Mouse (Mus musculus): ENCODE results near the gene Ttc28. TPM values are rescaled to one million over a fixed set of nuclear protein-coding genes. Genes with fewer than 3 reads are reported as not detected.

Ttc28 gene
- polyA plus RNA-seq, 1 experiment from 2014 or later: 5.4 TPM

- Histone ChIP-seq H3K9ac (replicated peaks; ENCODE audit: low read depth) (no peak overlapping the region), H3K4me2 (replicated peaks; ENCODE audit: low read depth, low read length) (no peak overlapping the region), H3K4me3 (ENCODE audit: low read depth, low read length) (no peak overlapping the region), H3K27me3 (replicated peaks; ENCODE audit: insufficient read depth, low read length) (no peaks in the 10 kb centered on the region), H3K4me1 (ENCODE audit: insufficient read depth, low read depth, low read length) (peaks cover 10% of the 10 kb centered on the region; the same call in 1 of the 2 replicates), H3K27ac (ENCODE audit: low read length) (no peak overlapping the region), H3K36me3 (ENCODE audit: insufficient read depth, low read length) (0 out of 2 replicates have a peak, but pooled peaks cover 7% of the 10 kb centered on the region), H3K9me3 (ENCODE audit: low read length) (no peaks in the 10 kb centered on the region)
- WGBS: 62% methylated on average over 24 of the region's 24 CpGs
- TF ChIP-seq EP300 (IDR thresholded peaks at IDR 0.05) (no peak), CTCF (IDR thresholded peaks at IDR 0.05) (no peak)
- DNase-seq (ENCODE audit: low spot score) (no peak), ATAC-seq (no peak)
Observed at GRCm38 (mm10) chr5:111233022-111233709, 353.6 kb downstream of the Ttc28 start.

- ATAC-seq (peak; percentile 39), DNase-seq (ENCODE audit: low spot score) (peak; percentile 45)
- WGBS: 45% methylated on average over 12 of the region's 12 CpGs
- no peak overlapping the region for H3K9ac ChIP-seq (replicated peaks; ENCODE audit: low read depth)
- no peaks in the 10 kb centered on the region for H3K9me3 ChIP-seq (ENCODE audit: low read length)
- H3K4me2 ChIP-seq (replicated peaks; ENCODE audit: low read depth, low read length): no peak overlapping the region
- 0 out of 2 replicates have a peak, but pooled peaks cover 11% of the 10 kb centered on the region for H3K36me3 ChIP-seq (ENCODE audit: insufficient read depth, low read length)
- H3K27me3 ChIP-seq (replicated peaks; ENCODE audit: insufficient read depth, low read length): no peaks in the 10 kb centered on the region
- H3K4me1 ChIP-seq (ENCODE audit: insufficient read depth, low read depth, low read length): no peaks in the 10 kb centered on the region
- H3K4me3 ChIP-seq (ENCODE audit: low read depth, low read length): no peak overlapping the region
- no peak overlapping the region for H3K27ac ChIP-seq (ENCODE audit: low read length)
- TF ChIP-seq CTCF (IDR thresholded peaks at IDR 0.05) (no peak), EP300 (IDR thresholded peaks at IDR 0.05) (no peak)
Observed at GRCm38 (mm10) chr5:111235131-111235530, 355.5 kb downstream of the Ttc28 start.

- 0 out of 2 replicates have a peak, but pooled peaks cover 11% of the 10 kb centered on the region for H3K36me3 ChIP-seq (ENCODE audit: insufficient read depth, low read length)
- no peak overlapping the region for H3K4me2 ChIP-seq (replicated peaks; ENCODE audit: low read depth, low read length)
- no peaks in the 10 kb centered on the region for H3K27me3 ChIP-seq (replicated peaks; ENCODE audit: insufficient read depth, low read length)
- WGBS: 91% methylated on average over 9 of the region's 9 CpGs
- no peaks in the 10 kb centered on the region for H3K4me1 ChIP-seq (ENCODE audit: insufficient read depth, low read depth, low read length)
- no peak for TF ChIP-seq EP300 (IDR thresholded peaks at IDR 0.05)
- no peak overlapping the region for H3K9ac ChIP-seq (replicated peaks; ENCODE audit: low read depth)
- no peaks in the 10 kb centered on the region for H3K9me3 ChIP-seq (ENCODE audit: low read length)
- no peak overlapping the region for H3K27ac ChIP-seq (ENCODE audit: low read length)
- ATAC-seq (no peak), DNase-seq (ENCODE audit: low spot score) (no peak)
- no peak overlapping the region for H3K4me3 ChIP-seq (ENCODE audit: low read depth, low read length)
Observed at GRCm38 (mm10) chr5:111237176-111237636, 357.6 kb downstream of the Ttc28 start.

- Histone ChIP-seq H3K4me2 (replicated peaks; ENCODE audit: low read depth, low read length) (no peak overlapping the region), H3K9ac (replicated peaks; ENCODE audit: low read depth) (no peak overlapping the region), H3K4me1 (ENCODE audit: insufficient read depth, low read depth, low read length) (no peaks in the 10 kb centered on the region), H3K36me3 (ENCODE audit: insufficient read depth, low read length) (0 out of 2 replicates have a peak, but pooled peaks cover 11% of the 10 kb centered on the region), H3K4me3 (ENCODE audit: low read depth, low read length) (no peak overlapping the region), H3K9me3 (ENCODE audit: low read length) (no peaks in the 10 kb centered on the region), H3K27ac (ENCODE audit: low read length) (no peak overlapping the region), H3K27me3 (replicated peaks; ENCODE audit: insufficient read depth, low read length) (no peaks in the 10 kb centered on the region)
- ATAC-seq (peak; percentile 69), DNase-seq (ENCODE audit: low spot score) (peak; percentile 51)
- TF ChIP-seq EP300 (IDR thresholded peaks at IDR 0.05): no peak
- TF ChIP-seq CTCF (IDR thresholded peaks at IDR 0.05): no peak
- 44% methylated on average over 7 of the region's 7 CpGs for WGBS
Observed at GRCm38 (mm10) chr5:111239223-111239622, 359.6 kb downstream of the Ttc28 start.

- no peak for TF ChIP-seq EP300 (IDR thresholded peaks at IDR 0.05)
- Histone ChIP-seq H3K4me1 (ENCODE audit: insufficient read depth, low read depth, low read length) (no peaks in the 10 kb centered on the region), H3K27me3 (replicated peaks; ENCODE audit: insufficient read depth, low read length) (no peaks in the 10 kb centered on the region), H3K4me2 (replicated peaks; ENCODE audit: low read depth, low read length) (no peak overlapping the region), H3K4me3 (ENCODE audit: low read depth, low read length) (no peak overlapping the region), H3K36me3 (ENCODE audit: insufficient read depth, low read length) (0 out of 2 replicates have a peak, but pooled peaks cover 3% of the 10 kb centered on the region), H3K27ac (ENCODE audit: low read length) (no peak overlapping the region), H3K9me3 (ENCODE audit: low read length) (no peaks in the 10 kb centered on the region), H3K9ac (replicated peaks; ENCODE audit: low read depth) (no peak overlapping the region)
- WGBS: 37% methylated on average over 14 of the region's 14 CpGs
- DNase-seq (ENCODE audit: low spot score) (peak; percentile 32), ATAC-seq (peak; percentile 43)
Observed at GRCm38 (mm10) chr5:111243447-111244040, 363.9 kb downstream of the Ttc28 start.

GRCm38 (mm10) chr5:111244061-111244460, 364.5 kb downstream of the Ttc28 start:
- no peak overlapping the region for H3K9ac ChIP-seq (replicated peaks; ENCODE audit: low read depth)
- 64% methylated on average over 9 of the region's 9 CpGs for WGBS
- H3K9me3 ChIP-seq (ENCODE audit: low read length): no peaks in the 10 kb centered on the region
- DNase-seq (ENCODE audit: low spot score) (no peak), ATAC-seq (no peak)
- TF ChIP-seq CTCF (IDR thresholded peaks at IDR 0.05) (no peak), EP300 (IDR thresholded peaks at IDR 0.05) (no peak)
- no peak overlapping the region for H3K27ac ChIP-seq (ENCODE audit: low read length)
- H3K4me2 ChIP-seq (replicated peaks; ENCODE audit: low read depth, low read length): no peak overlapping the region
- no peaks in the 10 kb centered on the region for H3K4me1 ChIP-seq (ENCODE audit: insufficient read depth, low read depth, low read length)
- H3K36me3 ChIP-seq (ENCODE audit: insufficient read depth, low read length): no peaks in the 10 kb centered on the region
- no peaks in the 10 kb centered on the region for H3K27me3 ChIP-seq (replicated peaks; ENCODE audit: insufficient read depth, low read length)
- no peak overlapping the region for H3K4me3 ChIP-seq (ENCODE audit: low read depth, low read length)

Data from lung, postnatal 0 days (tissue).